Mouse (Mus musculus): Measurements from ENCODE around the gene Mb. TPM values are rescaled to one million over a fixed set of nuclear protein-coding genes. Genes with fewer than 3 reads are reported as not detected.
A peak's percentile ranks its signal among the peaks of the same experiment; 100 is the strongest.

Mb gene
- total RNA-seq, 2 experiments from 2014 or later = 4.7 to 7.8 TPM

DNA sequence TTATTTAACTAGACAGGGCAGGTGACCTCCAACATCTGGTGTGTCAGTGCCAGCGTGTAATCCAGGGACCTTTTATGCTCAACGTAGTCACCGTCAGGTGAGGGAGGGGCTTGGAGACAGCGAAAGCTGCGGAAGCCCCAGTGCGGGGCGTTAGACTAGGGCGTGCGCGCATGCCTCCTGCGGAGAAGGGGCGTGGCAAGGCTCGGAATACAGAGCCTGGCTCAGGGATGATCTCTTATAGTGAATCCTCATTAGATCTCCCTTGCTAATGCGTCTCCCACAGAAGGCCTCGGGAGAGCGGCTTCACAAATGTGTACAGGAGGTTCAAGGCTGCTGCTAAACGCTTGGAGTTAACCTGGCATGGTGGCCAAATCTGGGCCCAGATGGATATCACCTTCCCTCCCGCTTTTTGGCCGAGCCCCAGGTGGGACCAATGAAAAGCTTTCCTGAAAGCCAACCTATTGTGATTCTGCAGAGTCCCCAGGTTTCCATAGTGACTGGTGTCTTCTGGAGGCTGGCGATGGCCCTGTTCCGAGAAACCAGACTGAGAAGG lies 62.9 kb downstream of the Mb start:
- no peak for DNase-seq (ENCODE audit: low spot score in 2 of 2)

GRCm38 (mm10) chr15:76987137-76987536 lies 63.3 kb downstream of the Mb start:
- no peak for DNase-seq (ENCODE audit: low spot score in 2 of 2)

DNA sequence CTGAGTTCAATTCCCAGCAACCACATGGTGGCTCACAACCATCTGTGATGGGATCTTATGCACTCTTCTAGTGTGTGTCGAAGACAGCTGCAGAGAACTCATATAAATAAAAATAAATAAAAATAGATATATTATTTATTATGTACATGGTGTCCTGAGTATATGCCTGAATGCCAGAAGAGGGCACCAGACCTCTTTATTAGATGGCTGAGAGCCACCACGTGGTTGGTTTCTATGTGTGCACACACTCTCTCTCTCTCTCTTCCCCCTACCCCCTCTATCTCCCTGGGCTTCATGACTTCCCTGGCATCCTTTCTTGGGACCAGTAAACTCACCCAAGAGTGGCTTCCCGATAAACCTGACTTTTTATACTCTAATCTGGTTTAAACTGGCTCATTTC lies 67.7 kb downstream of the Mb start:
- no peak for DNase-seq (ENCODE audit: low spot score in 2 of 2)

- DNase-seq (ENCODE audit: low spot score in 2 of 2) = no peak
Measured at GRCm38 (mm10) chr15:76979799-76980198, 70.7 kb downstream of the Mb start.

- no peak for DNase-seq (ENCODE audit: low spot score in 2 of 2)
Measured at GRCm38 (mm10) chr15:76976619-76977018, 73.9 kb downstream of the Mb start.

DNA sequence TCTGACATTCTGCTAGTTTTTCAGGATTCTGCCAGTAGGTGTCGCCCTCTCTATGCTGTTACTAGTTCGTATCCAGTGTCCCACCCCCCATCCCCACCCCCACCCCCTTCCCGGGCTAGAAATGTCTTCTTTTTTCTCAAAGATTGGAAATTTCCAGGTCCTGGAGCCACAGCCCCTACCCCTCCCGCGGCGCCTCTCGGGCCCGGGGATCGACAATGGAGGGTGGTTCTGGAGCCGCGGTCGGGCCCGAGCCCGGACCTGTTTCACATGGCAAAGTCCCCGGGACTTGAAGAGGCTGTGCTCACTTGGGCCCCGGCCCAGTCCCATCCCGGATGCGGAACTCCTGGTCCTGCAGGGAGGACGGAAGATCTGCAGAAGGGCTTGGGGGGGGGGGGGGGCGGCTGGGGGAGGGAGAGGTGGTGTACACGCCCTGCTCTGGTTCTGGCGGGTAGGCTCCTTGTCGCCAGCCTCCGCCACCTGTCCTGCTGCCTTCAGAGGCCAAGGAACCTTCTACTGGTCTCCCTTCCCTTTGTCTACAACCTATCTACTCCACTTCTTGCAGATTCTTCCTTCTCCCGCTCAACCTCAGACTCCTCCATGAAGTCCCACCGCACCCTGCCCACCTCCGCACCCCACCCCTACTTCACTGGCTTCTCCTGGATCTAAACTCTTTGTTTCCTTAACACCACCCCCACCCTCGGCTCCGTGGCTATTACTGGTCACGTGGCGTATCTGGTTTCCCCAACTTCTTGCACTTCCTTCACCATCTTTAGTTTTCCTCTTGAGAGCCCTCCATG lies 76.4 kb downstream of the Mb start:
- DNase-seq (ENCODE audit: low spot score in 2 of 2) = peak; percentile 76 to 78

- no peak for DNase-seq (ENCODE audit: low spot score in 2 of 2)
Measured at GRCm38 (mm10) chr15:76973272-76973854, 77.1 kb downstream of the Mb start.

DNA sequence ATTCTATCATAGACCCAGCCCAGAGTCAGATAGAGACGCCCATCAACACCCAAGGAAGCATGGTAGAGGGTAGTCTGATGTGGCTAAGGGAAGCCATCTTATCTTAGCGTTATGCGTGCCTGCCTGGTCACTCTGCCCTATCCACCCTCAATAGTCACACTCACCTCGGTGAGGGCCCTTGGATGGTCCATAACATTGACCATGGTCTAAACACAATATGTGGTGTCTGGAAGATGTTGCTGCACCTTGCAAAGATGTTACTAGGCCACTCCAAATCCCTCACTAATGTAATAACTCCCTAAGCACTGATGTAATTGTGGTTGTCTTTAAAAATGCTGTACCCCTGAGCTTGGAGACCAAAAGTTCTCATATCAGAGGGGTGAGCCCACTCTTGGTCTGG lies 77.8 kb downstream of the Mb start:
- DNase-seq (ENCODE audit: low spot score in 2 of 2) = no peak

Other genes with a start within 250 kb of the Mb start
- 10 to 100 TPM; 13.9 to 19.8 TPM for gene Zfp251, start 179.2 kb downstream of the Mb start, total RNA-seq (2021)
- 1 to 10 TPM; 2.3 to 3.6 TPM for gene Zfp7, start 171.4 kb downstream of the Mb start, total RNA-seq (2021)
- not detected for gene Gm49527, start 171.3 kb downstream of the Mb start, total RNA-seq (2021)
- gene Zfp647, start 125.2 kb downstream of the Mb start, total RNA-seq (2021) = 1 to 10 TPM; 2.2 to 3.4 TPM
- gene 1110038F14Rik, start 102.2 kb downstream of the Mb start, total RNA-seq (2021) = 10 to 100 TPM; 33.6 to 36.3 TPM
- gene Apol6, start 5.9 kb downstream of the Mb start, total RNA-seq (2021) = 10 to 100 TPM; 11.1 to 65.3 TPM

All from adrenal gland, adult 18-20 months (tissue).